Mouse (Mus musculus): Measurements from ENCODE around the gene Zfp580. TPM values are rescaled to one million over a fixed set of nuclear protein-coding genes. Genes with fewer than 3 reads are reported as not detected.

Zfp580 gene
- polyA plus RNA-seq, 1 experiment, result 0.26 TPM

- Histone ChIP-seq H3K9me3 (ENCODE audit: control insufficient read depth, low read length) (no peaks in the 10 kb centered on the region), H3K36me3 (ENCODE audit: control insufficient read depth) (peaks cover 97% of the 10 kb centered on the region), H3K4me1 (ENCODE audit: control insufficient read depth) (peaks cover 55% of the 10 kb centered on the region), H3K27me3 (ENCODE audit: control insufficient read depth) (no peaks in the 10 kb centered on the region), H3K4me3 (replicated peaks) (no peak overlapping the region)
- no peak for TF ChIP-seq TAL1 (IDR thresholded peaks at IDR 0.05; ENCODE audit: low read length)
- no peak for TF ChIP-seq GATA1 (IDR thresholded peaks at IDR 0.05; ENCODE audit: low read length)
These were observed 35.6 kb downstream of the Zfp580 start for GRCm38 (mm10) chr7:5086921-5087440.

- peaks cover 99% of the 10 kb centered on the region for H3K36me3 ChIP-seq (ENCODE audit: control insufficient read depth)
- H3K4me1 ChIP-seq (ENCODE audit: control insufficient read depth), result peaks cover 55% of the 10 kb centered on the region
- TF ChIP-seq TAL1 (IDR thresholded peaks at IDR 0.05; ENCODE audit: low read length), result no peak
- TF ChIP-seq GATA1 (IDR thresholded peaks at IDR 0.05; ENCODE audit: low read length), result no peak
- no peak overlapping the region for H3K4me3 ChIP-seq (replicated peaks)
- no peaks in the 10 kb centered on the region for H3K9me3 ChIP-seq (ENCODE audit: control insufficient read depth, low read length)
- H3K27me3 ChIP-seq (ENCODE audit: control insufficient read depth), result no peaks in the 10 kb centered on the region
These were observed 36.5 kb downstream of the Zfp580 start for GRCm38 (mm10) chr7:5087886-5088285.

GRCm38 (mm10) chr7:5089853-5090252 is 38.5 kb downstream of the Zfp580 start:
- no peak overlapping the region for H3K4me3 ChIP-seq (replicated peaks)
- TF ChIP-seq GATA1 (IDR thresholded peaks at IDR 0.05; ENCODE audit: low read length) (no peak), TAL1 (IDR thresholded peaks at IDR 0.05; ENCODE audit: low read length) (no peak)
- H3K36me3 ChIP-seq (ENCODE audit: control insufficient read depth), result peaks cover 99% of the 10 kb centered on the region
- H3K4me1 ChIP-seq (ENCODE audit: control insufficient read depth), result peaks cover 40% of the 10 kb centered on the region
- no peaks in the 10 kb centered on the region for H3K9me3 ChIP-seq (ENCODE audit: control insufficient read depth, low read length)
- H3K27me3 ChIP-seq (ENCODE audit: control insufficient read depth), result no peaks in the 10 kb centered on the region

GRCm38 (mm10) chr7:5091008-5091728 is 39.8 kb downstream of the Zfp580 start:
- Histone ChIP-seq H3K36me3 (ENCODE audit: control insufficient read depth) (peaks cover 99% of the 10 kb centered on the region), H3K4me1 (ENCODE audit: control insufficient read depth) (peaks cover 30% of the 10 kb centered on the region), H3K27me3 (ENCODE audit: control insufficient read depth) (no peaks in the 10 kb centered on the region), H3K9me3 (ENCODE audit: control insufficient read depth, low read length) (no peaks in the 10 kb centered on the region), H3K4me3 (replicated peaks) (no peak overlapping the region)
- TF ChIP-seq TAL1 (IDR thresholded peaks at IDR 0.05; ENCODE audit: low read length), result no peak
- no peak for TF ChIP-seq GATA1 (IDR thresholded peaks at IDR 0.05; ENCODE audit: low read length)

GRCm38 (mm10) chr7:5092381-5092780 is 41.0 kb downstream of the Zfp580 start:
- H3K4me3 ChIP-seq (replicated peaks), result no peak overlapping the region
- peaks cover 22% of the 10 kb centered on the region for H3K4me1 ChIP-seq (ENCODE audit: control insufficient read depth)
- H3K27me3 ChIP-seq (ENCODE audit: control insufficient read depth), result no peaks in the 10 kb centered on the region
- no peaks in the 10 kb centered on the region for H3K9me3 ChIP-seq (ENCODE audit: control insufficient read depth, low read length)
- TF ChIP-seq TAL1 (IDR thresholded peaks at IDR 0.05; ENCODE audit: low read length) (no peak), GATA1 (IDR thresholded peaks at IDR 0.05; ENCODE audit: low read length) (no peak)
- peaks cover 99% of the 10 kb centered on the region for H3K36me3 ChIP-seq (ENCODE audit: control insufficient read depth)

- Histone ChIP-seq H3K4me3 (replicated peaks) (no peak overlapping the region), H3K27me3 (ENCODE audit: control insufficient read depth) (no peaks in the 10 kb centered on the region), H3K4me1 (ENCODE audit: control insufficient read depth) (peaks cover 17% of the 10 kb centered on the region), H3K36me3 (ENCODE audit: control insufficient read depth) (peaks cover 99% of the 10 kb centered on the region), H3K9me3 (ENCODE audit: control insufficient read depth, low read length) (no peaks in the 10 kb centered on the region)
- TF ChIP-seq GATA1 (IDR thresholded peaks at IDR 0.05; ENCODE audit: low read length) (no peak), TAL1 (IDR thresholded peaks at IDR 0.05; ENCODE audit: low read length) (no peak)
These were observed 41.6 kb downstream of the Zfp580 start for GRCm38 (mm10) chr7:5092831-5093510.

DNA sequence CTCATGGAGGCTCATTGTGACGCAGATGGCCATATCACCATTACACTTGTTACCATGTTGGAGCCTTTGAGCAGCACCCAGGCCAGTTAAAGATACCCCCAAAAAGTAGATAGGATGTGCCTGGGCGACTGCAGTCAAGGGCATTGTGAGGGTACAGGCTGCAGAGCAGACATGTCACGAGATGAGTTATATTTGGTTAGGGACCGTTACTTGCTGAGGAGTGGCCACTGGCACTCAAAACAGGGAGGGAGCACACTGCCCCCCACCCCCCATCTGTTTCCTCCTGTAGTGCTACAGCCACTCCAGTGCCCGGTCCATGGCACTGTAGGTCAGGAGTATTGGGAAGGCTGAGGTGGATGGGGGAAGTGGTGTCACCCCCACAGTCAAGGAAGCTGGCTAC is 47.4 kb downstream of the Zfp580 start:
- Histone ChIP-seq H3K9me3 (ENCODE audit: control insufficient read depth, low read length) (no peaks in the 10 kb centered on the region), H3K4me1 (ENCODE audit: control insufficient read depth) (peaks cover 1% of the 10 kb centered on the region; the same call in 1 of the 2 replicates), H3K27me3 (ENCODE audit: control insufficient read depth) (no peaks in the 10 kb centered on the region), H3K36me3 (ENCODE audit: control insufficient read depth) (peaks cover 61% of the 10 kb centered on the region), H3K4me3 (replicated peaks) (no peak overlapping the region)
- TF ChIP-seq GATA1 (IDR thresholded peaks at IDR 0.05; ENCODE audit: low read length), result no peak
- TF ChIP-seq TAL1 (IDR thresholded peaks at IDR 0.05; ENCODE audit: low read length), result no peak

- TF ChIP-seq TAL1 (IDR thresholded peaks at IDR 0.05; ENCODE audit: low read length), result no peak
- no peak for TF ChIP-seq GATA1 (IDR thresholded peaks at IDR 0.05; ENCODE audit: low read length)
- Histone ChIP-seq H3K27me3 (ENCODE audit: control insufficient read depth) (no peaks in the 10 kb centered on the region), H3K9me3 (ENCODE audit: control insufficient read depth, low read length) (no peaks in the 10 kb centered on the region), H3K36me3 (ENCODE audit: control insufficient read depth) (peaks cover 51% of the 10 kb centered on the region), H3K4me1 (ENCODE audit: control insufficient read depth) (peaks cover 1% of the 10 kb centered on the region; the same call in 1 of the 2 replicates), H3K4me3 (replicated peaks) (no peak overlapping the region)
These were observed 48.5 kb downstream of the Zfp580 start for GRCm38 (mm10) chr7:5099796-5100195.

GRCm38 (mm10) chr7:5101066-5101663 is 49.8 kb downstream of the Zfp580 start:
- no peaks in the 10 kb centered on the region for H3K9me3 ChIP-seq (ENCODE audit: control insufficient read depth, low read length)
- no peak overlapping the region for H3K4me3 ChIP-seq (replicated peaks)
- H3K36me3 ChIP-seq (ENCODE audit: control insufficient read depth), result peaks cover 37% of the 10 kb centered on the region
- H3K4me1 ChIP-seq (ENCODE audit: control insufficient read depth), result peaks cover 1% of the 10 kb centered on the region; the same call in 1 of the 2 replicates
- no peaks in the 10 kb centered on the region for H3K27me3 ChIP-seq (ENCODE audit: control insufficient read depth)
- no peak for TF ChIP-seq GATA1 (IDR thresholded peaks at IDR 0.05; ENCODE audit: low read length)
- TF ChIP-seq TAL1 (IDR thresholded peaks at IDR 0.05; ENCODE audit: low read length), result no peak
